Mouse (Mus musculus): ENCODE data around the gene Men1.
"Not testable (repeated sequence)": the region's sequence is repeated elsewhere in the genome, so short reads cannot be mapped to it uniquely, and the experiment has no call there.

DNA sequence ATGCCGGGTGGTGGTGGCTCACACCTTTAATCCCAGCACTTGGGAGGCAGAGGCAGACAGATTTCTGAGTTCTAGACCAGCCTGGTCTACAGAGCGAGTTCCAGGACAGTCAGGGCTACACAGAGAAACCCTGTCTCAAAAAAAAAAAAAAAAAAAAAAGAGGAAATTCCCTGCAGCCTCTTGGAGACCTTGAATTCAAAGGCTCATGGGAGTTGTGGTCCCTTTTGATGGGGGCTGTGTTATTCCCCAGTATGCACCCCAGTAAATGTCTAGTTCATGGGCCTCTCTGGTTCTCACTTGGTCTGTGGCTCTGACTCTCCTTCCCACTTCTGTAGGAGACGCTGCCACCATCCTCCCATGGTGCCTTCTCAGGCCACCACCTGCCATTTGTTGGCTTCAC lies 23.0 kb upstream of the Men1 start:
- not testable (repeated sequence) for TF ChIP-seq CTCF (IDR thresholded peaks at IDR 0.05; ENCODE audit: borderline replicate concordance, insufficient read depth, low read depth, low read length); POLR2A (IDR thresholded peaks at IDR 0.05; ENCODE audit: borderline replicate concordance, insufficient read depth, low read length)

Data from cerebellum, adult 2 months (tissue).